Mouse (Mus musculus) bone marrow macrophage, adult 2 months (primary cell): ENCODE measurements around the gene Fryl.

Experiments
- CTCF ChIP-seq: IDR thresholded peaks from 2 replicates; pipeline ENCODE4 v1.5.1; 2012; ENCODE audit warnings: low read depth, mild to moderate bottlenecking, low read length, moderate library complexity
- POLR2A ChIP-seq: IDR thresholded peaks from 2 replicates; pipeline ENCODE4 v1.6.1; 2012; ENCODE audit warnings: mild to moderate bottlenecking, low read depth, low read length, borderline replicate concordance

- TF ChIP-seq CTCF: no peak
- no peak for TF ChIP-seq POLR2A
Observed at GRCm38 (mm10) chr5:73118786-73119185, 137.6 kb downstream of the Fryl start.
